Mouse (Mus musculus) heart, adult 2 months (tissue): ENCODE data around the gene Pja2. TPM values are rescaled to one million over a fixed set of nuclear protein-coding genes. Genes with fewer than 3 reads are reported as not detected.
"Not testable (repeated sequence)": the region's sequence is repeated elsewhere in the genome, so short reads cannot be mapped to it uniquely, and the experiment has no call there.

Source experiments
- DNase-seq, 2 experiments: peaks; one replicate each; pipeline ENCODE4 v3.0.0; 2021
- H3K27ac ChIP-seq: fragments of 200-600 bp; 2 replicates; pipeline ENCODE4 v1.8.1; 2022
- H3K27me3 ChIP-seq: fragments of 200-500 bp; 2 replicates; pipeline ENCODE4 v1.6.1; 2012; ENCODE audit warnings: mild to moderate bottlenecking, low read length, inconsistent platforms, mixed read lengths; ENCODE audit not compliant: control insufficient read depth, insufficient read depth
- H3K36me3 ChIP-seq: fragments of 200-500 bp; 2 replicates; pipeline ENCODE4 v1.6.1; 2012; ENCODE audit warnings: low read length, inconsistent platforms; ENCODE audit not compliant: control insufficient read depth, insufficient read depth
- H3K4me1 ChIP-seq: fragments of 200-500 bp; 2 replicates; pipeline ENCODE4 v1.6.1; 2011; ENCODE audit warnings: low read length; ENCODE audit not compliant: control insufficient read depth, insufficient read depth
- H3K4me3 ChIP-seq: fragments of 200-600 bp; 2 replicates; pipeline ENCODE4 v1.8.1; 2022
- H3K79me2 ChIP-seq: fragments of 200-500 bp; replicated peaks from 2 replicates; pipeline ENCODE4 v1.6.1; 2012; ENCODE audit warnings: mild to moderate bottlenecking, inconsistent platforms, low read length, moderate library complexity, mixed read lengths; ENCODE audit not compliant: control insufficient read depth, insufficient read depth
- H3K9ac ChIP-seq: fragments of 200-500 bp; 2 replicates; pipeline ENCODE4 v1.6.1; 2012; ENCODE audit warnings: low read depth, mild to moderate bottlenecking, control low read depth, inconsistent platforms, low read length, mixed read lengths
- CTCF ChIP-seq: fragments of 200-600 bp; IDR thresholded peaks from 2 replicates; pipeline ENCODE4 v1.8.1; 2022; ENCODE audit warnings: antibody characterized with exemption, mild to moderate bottlenecking, moderate library complexity
- EP300 ChIP-seq: fragments of 200-500 bp; IDR thresholded peaks from 2 replicates; pipeline ENCODE4 v1.6.1; 2011; ENCODE audit warnings: low read depth, low read length, control low read depth; ENCODE audit not compliant: insufficient read depth
- POLR2A ChIP-seq: fragments of 200-500 bp; IDR thresholded peaks from 2 replicates; pipeline ENCODE4 v1.6.1; 2011; ENCODE audit warnings: mild to moderate bottlenecking, low read depth, low read length, control low read depth; ENCODE audit not compliant: insufficient read depth
- WGBS: fragments of 180-500 bp; shearing (Covaris S2); methylation state at CpG from one replicate; pipeline ENCODE4 v1.1.7; 2018; 5-methylcytosine and 5-hydroxymethylcytosine counted together
- intact Hi-C: fragments of 180-260 bp; cut with DNase I; formaldehyde crosslinking; loops from one replicate; pipeline ENCODE4 v1.15.1; 2025
- polyA plus RNA-seq: library from polyadenylated mRNA; depleted of rRNA; stranded (reverse); fragments of >200 nt; gene quantifications from 2 replicates; pipeline ENCODE4 v1.2.3, GENCODE M21; 2012
- total RNA-seq, 2 experiments: library from RNA; stranded (reverse); gene quantifications; 2 replicates each; pipeline ENCODE4 v1.2.3; 2021

The Pja2 gene
- total and polyA plus RNA-seq, 3 experiments, result 27.6 to 112 (median 104) TPM

DNA sequence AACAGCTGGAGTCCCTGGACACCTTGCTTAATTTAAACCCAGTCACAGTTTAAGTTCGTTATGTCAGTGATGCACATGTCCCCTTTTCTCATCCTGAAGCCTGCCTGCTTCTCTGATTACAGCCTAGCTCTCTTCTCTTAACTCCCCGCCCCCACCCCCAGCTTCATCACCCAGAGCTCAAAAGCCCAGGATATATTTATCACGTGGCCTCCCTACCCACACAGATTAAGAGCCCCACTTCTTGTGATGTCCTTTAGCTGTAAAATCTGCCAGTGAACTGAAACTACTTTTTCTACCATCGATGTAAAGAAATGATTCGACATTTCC, 1.0 kb upstream of the Pja2 start:
- no peaks in the 10 kb centered on the region for H3K27me3 ChIP-seq
- WGBS, result 16% methylated on average over 5 of the region's 5 CpGs
- H3K27ac ChIP-seq, result peak overlapping the region; percentile 94
- peak overlapping the region; percentile 71 for H3K4me3 ChIP-seq
- H3K79me2 ChIP-seq, result peaks cover 2% of the 10 kb centered on the region; the same call in 1 of the 2 replicates
- intact Hi-C loops, result loop anchor here (5.0 kb wide), 2 partner anchors 270 to 470 kb away; partner anchors contain the start of genes A930002H24Rik, Fer and Man2a1
- H3K9ac ChIP-seq, result peak overlapping the region; percentile 81
- DNase-seq, result no peak
- H3K4me1 ChIP-seq, result peaks cover 3% of the 10 kb centered on the region; the same call in 1 of the 2 replicates
- H3K36me3 ChIP-seq, result peaks cover 11% of the 10 kb centered on the region
- no peak for TF ChIP-seq POLR2A
- no peak for TF ChIP-seq CTCF
- no peak for TF ChIP-seq EP300

DNA sequence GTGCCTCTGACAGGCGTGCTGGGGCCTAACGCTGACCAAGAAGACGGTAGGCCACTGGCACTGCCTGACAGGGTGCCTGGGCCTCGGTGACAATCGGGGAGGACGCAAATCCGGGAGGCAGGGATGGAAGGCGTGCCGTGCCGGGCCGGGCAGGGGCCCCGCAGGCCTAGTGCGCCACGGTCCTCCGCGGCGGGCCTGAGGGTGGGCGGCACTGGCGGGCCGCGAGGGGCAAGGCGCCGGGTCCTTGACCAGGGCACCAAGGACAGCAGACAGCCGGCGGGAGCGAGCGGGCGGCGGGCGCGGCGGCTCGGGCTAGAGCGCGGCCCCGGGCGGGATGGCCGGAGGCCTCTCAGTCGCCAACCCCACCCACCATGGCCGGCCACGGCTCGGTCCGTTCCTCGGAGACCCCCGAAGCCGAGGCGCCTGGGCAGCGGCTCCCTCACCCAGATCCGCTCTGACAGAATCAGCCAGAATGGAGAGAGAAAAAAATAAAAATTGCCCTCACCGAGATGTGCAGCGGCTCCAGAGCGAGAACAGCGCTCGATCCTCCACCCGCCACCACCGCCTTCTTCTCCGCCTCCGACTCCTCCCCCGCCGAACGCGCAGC, 322 bp downstream of the Pja2 start:
- intact Hi-C loops, result loop anchor here (5.0 kb wide), 2 partner anchors 271 to 469 kb away; partner anchors contain the start of genes A930002H24Rik, Fer and Man2a1
- Histone ChIP-seq H3K4me3 (peak overlapping the region; percentile 86), H3K36me3 (peaks cover 11% of the 10 kb centered on the region), H3K27ac (peak overlapping the region; percentile 98), H3K27me3 (no peaks in the 10 kb centered on the region), H3K79me2 (peaks cover 2% of the 10 kb centered on the region; the same call in 1 of the 2 replicates), H3K4me1 (peaks cover 3% of the 10 kb centered on the region; the same call in 1 of the 2 replicates), H3K9ac (peak overlapping the region; percentile 89)
- DNase-seq, result no peak
- TF ChIP-seq EP300 (no peak), POLR2A (peak; percentile 79)
- under 1% methylated on average over 53 of the region's 62 CpGs for WGBS

DNA sequence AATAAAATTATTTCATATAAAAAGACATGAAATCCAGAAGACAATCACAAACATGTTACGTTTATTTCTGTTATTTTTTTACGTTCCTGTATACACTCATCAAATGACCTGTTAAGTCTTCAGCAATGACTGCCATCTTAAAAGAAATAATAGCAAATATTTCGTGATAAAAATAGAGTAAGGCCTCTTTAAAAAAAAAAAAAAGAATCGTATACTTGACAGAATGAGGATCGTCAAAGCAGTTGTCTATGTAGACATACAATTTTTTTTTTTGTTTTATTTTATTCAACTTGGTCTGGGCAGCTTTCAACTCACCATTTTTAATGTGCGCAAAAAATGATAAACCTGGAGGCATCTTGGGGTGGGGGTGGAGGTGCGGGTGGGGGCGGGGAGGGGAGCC, 831 bp downstream of the Pja2 start:
- H3K4me3 ChIP-seq, result peak overlapping the region; percentile 86
- TF ChIP-seq CTCF (no peak), POLR2A (no peak), EP300 (no peak)
- H3K27me3 ChIP-seq, result no peaks in the 10 kb centered on the region
- no peak for DNase-seq
- H3K4me1 ChIP-seq, result peaks cover 3% of the 10 kb centered on the region; the same call in 1 of the 2 replicates
- H3K79me2 ChIP-seq, result peaks cover 2% of the 10 kb centered on the region; the same call in 1 of the 2 replicates
- intact Hi-C loops, result loop anchor here (5.0 kb wide), 2 partner anchors 271 to 469 kb away; partner anchors contain the start of genes A930002H24Rik, Fer and Man2a1
- peak overlapping the region; percentile 89 for H3K9ac ChIP-seq
- H3K36me3 ChIP-seq, result peaks cover 11% of the 10 kb centered on the region
- H3K27ac ChIP-seq, result peak overlapping the region; percentile 98
- WGBS, result 11% methylated on average over 8 of the region's 8 CpGs

GRCm38 (mm10) chr17:64324556-64324955, 7.2 kb downstream of the Pja2 start:
- 82% methylated on average over 2 of the region's 2 CpGs for WGBS
- H3K79me2 ChIP-seq, result peaks cover 8% of the 10 kb centered on the region; the same call in 1 of the 2 replicates
- H3K4me3 ChIP-seq, result no peak overlapping the region
- peaks cover 10% of the 10 kb centered on the region for H3K36me3 ChIP-seq
- H3K9ac ChIP-seq, result no peak overlapping the region
- no peak for DNase-seq
- intact Hi-C loops, result no loop called here
- H3K4me1 ChIP-seq, result peaks cover 4% of the 10 kb centered on the region; the same call in 1 of the 2 replicates
- no peak overlapping the region for H3K27ac ChIP-seq
- no peaks in the 10 kb centered on the region for H3K27me3 ChIP-seq
- TF ChIP-seq POLR2A (no peak), CTCF (no peak), EP300 (no peak)

GRCm38 (mm10) chr17:64315428-64315827, 16.3 kb downstream of the Pja2 start:
- Histone ChIP-seq H3K4me3 (no peak overlapping the region), H3K27me3 (no peaks in the 10 kb centered on the region), H3K27ac (no peak overlapping the region), H3K9ac (no peak overlapping the region), H3K36me3 (peaks cover 16% of the 10 kb centered on the region), H3K4me1 (peaks cover 6% of the 10 kb centered on the region; the same call in 1 of the 2 replicates), H3K79me2 (peaks cover 5% of the 10 kb centered on the region)
- intact Hi-C loops, result no loop called here
- TF ChIP-seq POLR2A (no peak), CTCF (no peak), EP300 (no peak)
- DNase-seq, result no peak

DNA sequence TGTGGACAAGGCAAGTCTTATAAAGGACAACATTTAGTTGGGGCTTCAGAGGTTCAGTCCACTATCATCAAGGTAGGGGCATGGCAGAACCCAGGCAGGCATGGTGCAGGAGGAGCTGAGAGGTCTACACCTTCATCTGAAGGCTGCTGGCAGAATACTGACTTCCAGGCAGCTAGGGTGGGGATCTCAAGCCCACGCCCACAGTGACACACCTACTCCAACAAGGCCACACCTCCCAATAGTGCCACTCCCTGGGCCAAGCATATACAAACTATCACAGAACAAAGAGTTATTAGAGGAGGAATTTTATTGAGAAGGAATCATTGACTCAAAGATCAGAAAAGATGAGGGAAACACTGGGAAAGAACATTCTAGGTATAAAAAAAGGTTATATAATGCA, 17.2 kb downstream of the Pja2 start:
- H3K27ac ChIP-seq, H3K9ac ChIP-seq, H3K79me2 ChIP-seq, H3K27me3 ChIP-seq, intact Hi-C loops, H3K4me1 ChIP-seq, H3K4me3 ChIP-seq, DNase-seq: not testable (repeated sequence)
- H3K36me3 ChIP-seq, result peaks cover 16% of the 10 kb centered on the region
- WGBS, result 87% methylated on average over 1 of the region's 1 CpGs
